Mouse (Mus musculus) megakaryocyte-erythroid progenitor cell, adult 5-6 weeks (primary cell): Measurements from ENCODE around the gene Ppm1a. TPM values are rescaled to one million over a fixed set of nuclear protein-coding genes. Genes with fewer than 3 reads are reported as not detected.
"Not testable (repeated sequence)": the region's sequence is repeated elsewhere in the genome, so short reads cannot be mapped to it uniquely, and the experiment has no call there.

ENCODE experiments used
- ATAC-seq: replicated peaks from 2 replicates; pipeline ENCODE4 v1.8.0; 2016; ENCODE audit warnings: mild to moderate bottlenecking, inconsistent platforms; ENCODE audit not compliant: severe bottlenecking, poor library complexity, low FRiP score, low TSS enrichment
- total RNA-seq, 2 experiments: library from RNA; stranded (forward) in 1 of 2; stranded (reverse) in 1 of 2; fragments of 200-1000, 215-1000 nt in 1 of 2; fragments of >200 nt in 1 of 2; fragmentation: Nextera tagmentation in 1 of 2; gene quantifications; 2 replicates each; pipeline ENCODE4 v1.2.3; 2014 to 2017

Gene Ppm1a
- total RNA-seq, 2 experiments from 2014 or later: 88.3 to 137 TPM

DNA sequence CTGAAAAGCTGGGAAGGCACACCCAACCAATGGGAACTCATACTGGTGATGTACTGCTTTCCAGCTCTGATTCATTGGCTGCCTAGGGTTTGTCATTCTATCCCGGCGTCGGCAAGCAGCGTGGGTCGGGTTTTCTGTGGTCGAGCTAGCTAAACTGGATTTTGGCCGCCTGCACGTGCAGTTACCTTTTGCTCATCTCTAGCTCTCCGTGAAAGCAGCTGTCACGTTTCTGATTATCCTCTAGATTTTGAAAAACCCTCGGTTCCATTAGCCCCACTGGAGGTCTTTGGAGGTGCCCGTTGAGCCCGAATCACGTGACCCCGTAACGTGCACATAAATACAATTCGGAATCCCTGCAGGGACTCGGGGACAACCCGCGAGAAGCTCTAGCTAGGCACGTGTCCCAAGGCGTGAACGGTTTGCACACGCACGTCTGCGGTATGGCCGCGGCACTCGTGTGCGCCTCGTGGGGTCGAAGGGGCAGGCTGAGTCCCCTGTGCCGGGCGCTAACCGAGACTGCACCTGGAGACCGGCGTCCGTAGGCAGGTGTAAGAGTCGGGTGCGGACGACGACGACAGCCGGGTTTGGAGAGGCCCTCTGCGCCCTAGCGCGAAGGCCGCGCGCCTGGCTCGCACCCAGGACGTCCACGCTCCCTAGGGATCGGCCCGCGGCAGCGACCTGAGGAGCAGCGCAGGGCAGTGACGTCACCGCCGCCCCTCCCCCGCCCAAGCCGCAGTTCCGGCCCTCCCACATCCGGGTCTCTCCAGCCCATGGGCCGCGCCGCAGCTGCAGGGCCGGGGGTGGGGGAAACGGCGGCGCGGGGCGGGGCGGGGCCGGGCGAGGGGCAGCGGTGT lies 3.3 kb downstream of the Ppm1a start:
- peak; percentile 70 for ATAC-seq

DNA sequence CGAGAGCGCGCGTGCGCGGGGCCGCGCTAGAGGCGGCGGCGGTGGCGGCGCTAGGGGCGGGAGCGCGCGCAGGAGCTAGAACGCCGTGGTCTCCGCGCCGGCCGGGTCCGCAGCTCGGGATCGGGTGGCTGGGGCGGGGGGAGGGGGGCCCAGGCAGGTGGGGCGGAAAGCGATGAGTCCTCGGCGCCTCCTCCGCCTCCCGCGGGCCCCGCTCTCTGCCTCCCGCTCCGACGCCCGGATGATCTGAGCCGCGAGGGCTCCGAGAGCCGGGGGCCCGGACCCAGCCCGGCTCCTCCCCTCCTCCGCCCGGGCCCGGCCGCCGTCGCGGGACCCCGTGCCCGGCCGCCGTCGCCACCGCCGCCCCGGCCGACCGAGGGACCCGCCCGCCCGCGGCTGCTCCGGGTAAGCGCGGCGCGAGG lies 4.0 kb downstream of the Ppm1a start:
- 0 out of 2 replicates have a peak, but pooled peaks have one; percentile 1 for ATAC-seq

DNA sequence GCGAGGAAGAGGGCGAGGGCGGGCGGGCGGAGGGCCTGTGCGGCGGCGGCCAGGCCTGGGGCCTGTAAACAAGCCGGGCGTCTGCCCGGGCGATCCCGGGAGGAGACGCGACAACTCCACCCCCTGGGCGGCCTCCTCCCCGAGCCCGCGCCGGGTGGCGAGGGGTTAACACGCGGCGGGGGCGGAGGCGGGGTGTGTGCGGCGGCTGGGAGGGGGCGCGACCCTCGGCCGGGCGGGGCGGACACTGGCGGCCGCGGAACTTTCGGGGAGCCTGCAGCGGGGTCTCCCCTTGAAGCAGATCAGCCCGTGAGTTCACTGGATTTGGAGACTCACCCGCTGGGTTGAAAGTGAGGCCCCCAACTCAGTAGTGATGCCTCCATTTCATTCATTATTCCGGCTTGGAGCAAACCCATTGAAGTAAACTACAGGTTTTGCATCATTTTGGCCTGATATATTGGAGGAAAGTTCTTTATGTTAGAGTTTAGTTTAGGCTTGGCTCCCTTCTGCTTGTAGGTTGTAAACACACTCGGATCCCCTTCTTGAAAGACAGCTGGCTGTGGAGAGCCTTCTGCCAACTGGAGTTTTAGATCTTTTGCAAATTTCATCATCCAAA lies 4.5 kb downstream of the Ppm1a start:
- 0 out of 2 replicates have a peak, but pooled peaks have one; percentile 12 for ATAC-seq

DNA sequence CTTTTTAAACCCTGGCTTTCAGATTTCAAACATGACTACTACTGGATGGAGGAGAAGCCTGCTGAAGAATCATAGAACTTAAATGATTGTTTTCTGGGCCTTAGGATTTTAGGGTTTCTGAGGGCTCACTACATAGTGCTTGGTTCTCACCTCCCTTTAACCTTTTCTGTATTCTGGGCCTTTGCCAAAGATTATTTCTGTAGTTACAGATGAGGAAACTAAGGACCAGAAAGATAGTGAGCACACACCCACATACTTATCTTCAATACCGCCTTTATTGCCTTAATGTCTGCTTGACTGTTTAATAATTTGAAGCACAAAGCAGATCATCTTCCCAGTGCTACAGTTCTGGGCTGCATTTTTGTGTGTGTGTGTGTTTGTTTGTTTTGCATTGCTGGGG lies 5.2 kb downstream of the Ppm1a start:
- ATAC-seq: peak; percentile 36

DNA sequence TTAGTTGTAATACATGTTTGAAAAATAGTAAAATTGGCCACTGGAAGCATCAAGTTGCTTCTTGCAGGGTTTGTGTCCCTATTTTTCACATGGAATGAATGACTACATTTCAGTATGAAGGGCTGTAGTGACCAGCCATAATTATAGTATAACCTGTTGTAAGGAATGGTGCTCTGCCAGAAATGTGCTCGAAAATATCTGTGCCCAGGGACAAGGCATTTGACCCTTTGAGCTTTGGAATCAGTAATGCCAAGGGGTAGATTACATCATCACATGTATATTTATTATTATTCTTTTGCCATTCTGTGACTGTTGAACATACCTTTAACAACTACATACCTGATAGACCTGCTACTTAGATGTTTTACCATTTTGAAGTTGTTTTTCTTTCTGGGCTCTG lies 5.9 kb downstream of the Ppm1a start:
- no peak for ATAC-seq

DNA sequence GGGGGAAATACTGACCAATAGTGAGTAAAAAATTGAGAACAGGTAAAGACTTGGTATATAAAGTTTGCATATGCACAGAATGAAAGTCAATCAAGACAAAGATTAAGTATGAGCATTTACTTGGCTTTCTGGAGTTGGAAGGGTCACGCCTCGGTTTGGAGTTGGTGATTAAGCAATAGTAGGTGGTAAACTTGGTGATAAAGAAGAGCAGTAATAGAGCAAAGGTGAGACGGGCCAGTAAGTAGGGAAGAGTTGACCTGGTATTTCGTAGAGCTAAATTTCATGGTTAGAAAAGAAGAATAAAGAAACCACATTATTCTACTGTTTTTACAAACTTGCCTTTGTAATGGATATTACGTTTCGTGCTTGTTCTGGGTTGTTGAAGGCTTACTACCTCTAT lies 10.6 kb downstream of the Ppm1a start:
- ATAC-seq: no peak

DNA sequence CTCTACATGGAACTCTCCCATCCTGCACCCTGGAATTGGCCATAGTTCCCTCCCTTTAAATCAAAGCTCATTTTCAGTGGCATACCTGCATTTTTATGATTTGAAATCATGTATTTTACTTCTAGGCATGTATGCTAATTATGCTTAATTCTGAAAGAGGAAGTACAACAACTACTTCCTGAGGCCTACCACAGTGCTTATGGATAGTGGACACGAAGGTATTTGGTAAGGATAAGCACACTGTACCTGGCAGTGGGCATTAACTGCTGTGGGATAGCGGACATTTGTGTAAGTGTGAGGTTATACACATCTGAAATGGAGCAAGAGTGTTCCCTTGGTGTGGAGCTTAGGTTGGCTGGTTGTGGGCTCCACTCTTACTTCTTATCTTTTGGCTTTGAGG lies 11.0 kb downstream of the Ppm1a start:
- ATAC-seq: no peak

DNA sequence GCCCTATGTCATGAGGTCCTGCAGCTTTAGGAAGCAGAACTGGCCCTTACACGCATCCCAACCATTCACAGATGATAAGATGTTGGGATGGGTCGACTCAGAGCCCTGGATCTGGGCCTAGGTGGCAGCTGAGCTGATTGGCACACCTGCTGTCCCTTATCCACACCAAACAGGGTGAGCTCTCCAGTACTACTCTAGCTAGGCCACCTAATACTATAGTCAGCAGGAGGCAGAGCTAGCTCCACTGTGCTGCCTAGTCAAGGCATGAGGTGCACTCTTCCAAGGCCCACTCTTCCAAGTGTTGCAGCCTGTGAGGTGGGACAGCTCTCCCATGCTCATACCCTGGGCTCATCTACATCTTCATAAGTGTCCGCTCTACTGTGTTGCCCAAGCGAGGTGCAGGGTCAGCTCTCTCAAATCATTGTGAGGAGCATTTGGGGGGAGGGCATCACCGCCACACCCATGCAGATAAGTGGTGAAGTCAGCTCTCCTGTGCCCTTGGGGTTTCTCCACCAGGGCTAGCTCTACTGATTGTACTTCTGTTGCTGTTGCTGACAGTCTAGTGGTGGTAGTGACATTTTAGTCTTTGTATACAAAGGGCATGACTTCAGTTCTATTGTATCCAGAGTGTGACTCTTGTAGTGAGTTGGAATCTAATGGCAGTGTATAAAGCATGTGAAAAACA lies 12.4 kb downstream of the Ppm1a start:
- ATAC-seq: peak; percentile 90

DNA sequence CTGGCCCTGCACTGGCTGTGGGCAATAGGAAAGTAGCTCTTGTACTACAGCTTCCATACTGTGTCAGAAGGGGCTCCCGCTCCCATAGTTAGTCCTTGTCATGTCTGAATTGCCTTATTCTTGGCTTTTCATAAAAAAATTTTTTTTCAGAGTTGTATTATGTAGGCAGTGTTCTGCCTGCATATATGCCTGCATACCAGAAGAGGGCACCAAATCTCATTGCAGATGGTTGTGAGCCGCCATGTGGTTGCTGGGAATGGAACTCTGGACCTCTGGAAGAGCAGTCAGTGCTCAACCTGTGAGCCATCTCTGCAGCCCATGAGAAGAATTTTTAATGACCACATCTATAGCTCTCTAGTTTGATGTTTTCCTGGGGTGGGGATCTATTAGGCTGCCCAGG lies 13.9 kb downstream of the Ppm1a start:
- no peak for ATAC-seq

DNA sequence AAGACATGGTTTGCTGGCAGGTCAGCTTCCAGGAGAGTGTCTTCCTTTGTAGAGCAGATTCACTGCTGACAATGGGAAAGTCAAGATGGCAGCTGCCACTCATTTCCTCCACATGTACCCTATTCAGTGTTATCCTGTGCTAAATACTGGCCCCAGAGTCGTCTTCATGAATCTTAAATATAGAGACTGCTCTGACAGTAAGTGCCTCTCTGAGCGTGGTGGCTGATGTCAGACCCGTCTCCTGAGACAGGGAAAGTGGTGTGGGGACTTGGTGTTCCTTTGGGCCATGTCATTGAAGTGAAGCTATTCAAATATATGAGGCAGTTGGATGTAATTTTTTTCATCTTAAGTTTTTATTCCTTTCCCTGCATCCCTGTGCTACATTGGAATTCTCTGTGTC lies 14.5 kb downstream of the Ppm1a start:
- no peak for ATAC-seq

DNA sequence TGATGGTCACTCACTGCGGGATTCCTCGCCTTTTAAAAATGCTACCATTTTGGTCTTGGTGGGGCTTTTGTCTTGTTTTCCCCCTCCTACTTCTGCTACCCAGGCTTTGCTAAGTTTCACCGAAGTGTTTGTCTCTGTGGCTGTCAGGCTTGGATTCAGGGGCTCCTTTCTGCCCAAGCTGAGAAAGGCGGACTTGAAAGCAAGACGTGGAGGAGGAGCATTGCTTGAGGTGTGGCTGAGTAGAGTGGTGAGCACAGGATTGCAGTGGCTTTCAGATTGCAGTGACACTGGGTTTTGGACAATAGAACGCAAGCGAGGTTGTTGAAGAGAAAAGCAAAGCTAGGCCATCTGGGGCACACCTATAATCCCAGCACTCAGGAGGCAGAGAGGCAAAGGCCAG lies 16.7 kb downstream of the Ppm1a start:
- ATAC-seq: no peak

DNA sequence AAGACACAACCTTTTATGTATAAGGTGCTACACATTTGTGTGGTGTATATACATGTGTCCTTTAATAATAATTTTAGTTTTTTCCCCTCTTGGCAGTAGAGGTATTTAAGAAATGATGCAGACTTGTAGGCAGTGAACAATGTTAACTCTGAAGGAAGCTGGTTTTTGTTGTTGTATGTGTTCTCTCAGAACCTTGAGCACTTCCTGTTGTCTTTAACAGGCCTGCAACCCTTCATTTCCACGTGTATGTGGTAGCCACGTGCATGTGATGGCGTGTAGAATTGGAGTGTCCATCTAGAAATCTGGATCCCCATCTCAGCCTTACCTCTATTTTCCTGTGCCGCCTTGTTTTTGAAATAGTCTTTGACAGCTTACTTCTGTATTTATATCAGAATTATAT lies 20.0 kb downstream of the Ppm1a start:
- ATAC-seq: no peak

DNA sequence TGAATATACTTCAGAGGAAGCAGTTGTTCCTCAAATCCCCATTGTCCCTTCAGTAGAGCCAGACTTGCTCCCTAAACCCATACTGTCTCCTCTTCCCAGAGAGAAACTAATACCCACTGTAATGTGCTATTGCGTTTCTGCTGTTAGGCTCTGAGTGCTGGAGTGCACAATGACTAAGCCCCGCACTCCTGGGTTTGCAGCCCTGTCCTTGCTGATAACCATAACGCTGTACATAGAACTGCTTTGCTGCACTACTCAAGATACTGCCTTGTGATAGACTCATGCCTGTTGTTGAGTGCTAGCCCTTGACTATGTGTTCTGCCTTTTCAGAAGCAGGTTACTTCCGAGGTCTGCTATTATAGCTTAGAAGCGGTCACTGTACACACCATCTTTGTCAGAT lies 22.9 kb downstream of the Ppm1a start:
- peak; percentile 99 for ATAC-seq

DNA sequence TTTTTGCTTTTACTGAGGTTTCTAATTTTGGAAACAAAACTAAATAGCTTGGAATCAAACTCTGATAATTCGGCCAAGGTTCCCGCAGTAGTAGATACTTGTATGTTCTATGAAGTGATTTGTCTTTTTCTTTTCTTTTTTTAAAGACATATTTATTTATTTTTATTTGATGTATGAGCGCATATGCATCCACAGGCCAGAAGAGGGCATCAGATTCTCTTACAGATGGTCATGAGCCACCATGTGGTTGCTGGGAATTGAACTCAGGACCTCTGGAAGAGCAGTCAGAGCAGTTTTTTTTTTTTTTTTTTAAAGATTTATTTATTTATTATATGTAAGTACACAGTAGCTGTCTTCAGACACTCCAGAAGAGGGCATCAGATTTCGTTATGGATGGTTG lies 25.5 kb downstream of the Ppm1a start:
- not testable (repeated sequence) for ATAC-seq

DNA sequence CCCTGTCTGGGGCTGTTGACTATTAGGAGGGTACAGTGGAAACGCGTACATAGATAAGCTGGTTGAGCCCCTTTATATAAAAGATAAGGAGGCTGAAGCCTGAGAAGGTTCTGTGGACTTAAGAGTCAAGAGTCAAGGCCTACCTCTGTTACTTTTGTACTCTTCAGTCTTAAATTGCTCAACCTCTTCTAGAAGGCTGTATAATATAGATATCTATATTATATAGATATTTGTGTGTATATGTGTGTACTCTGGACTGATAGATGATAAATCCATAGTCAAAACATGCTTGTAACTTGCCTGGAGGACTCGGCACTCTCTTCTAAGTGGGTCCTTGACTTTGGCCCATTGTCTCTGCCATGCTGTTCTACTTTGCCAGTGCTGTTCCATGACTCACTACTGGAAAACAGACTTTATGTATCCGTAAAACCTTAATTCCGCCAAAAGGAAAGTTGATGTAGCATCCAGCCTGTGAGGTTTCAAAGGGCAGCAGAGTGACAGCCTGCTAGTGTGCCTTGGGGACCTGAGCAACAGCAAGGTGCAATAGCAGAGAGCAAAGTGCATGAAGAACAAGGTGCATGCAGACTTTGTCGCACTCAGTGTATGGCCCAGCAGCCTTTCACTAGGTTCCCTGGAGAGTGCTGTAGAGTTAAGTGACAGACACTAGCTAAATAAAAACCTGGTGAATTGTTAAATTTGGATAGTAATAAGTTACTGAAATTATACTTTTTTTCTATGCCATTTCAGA lies 28.1 kb downstream of the Ppm1a start:
- no peak for ATAC-seq

DNA sequence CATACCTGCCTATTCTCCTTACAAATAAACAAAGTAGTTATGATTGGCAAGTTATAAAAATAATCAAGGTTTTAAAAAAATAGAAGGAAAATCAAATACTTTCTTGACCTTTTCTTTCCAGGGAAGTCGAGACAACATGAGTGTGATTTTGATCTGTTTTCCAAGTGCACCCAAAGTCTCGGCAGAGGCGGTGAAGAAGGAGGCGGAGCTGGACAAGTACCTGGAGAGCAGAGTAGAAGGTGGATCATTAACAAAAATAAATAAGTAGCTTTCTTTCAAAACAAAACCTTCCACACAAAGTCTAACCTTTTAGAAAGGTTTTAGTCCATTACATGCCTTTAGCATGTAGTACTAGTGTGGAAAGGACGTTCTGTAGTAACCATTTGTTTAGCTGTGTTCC lies 29.3 kb downstream of the Ppm1a start:
- no peak for ATAC-seq

DNA sequence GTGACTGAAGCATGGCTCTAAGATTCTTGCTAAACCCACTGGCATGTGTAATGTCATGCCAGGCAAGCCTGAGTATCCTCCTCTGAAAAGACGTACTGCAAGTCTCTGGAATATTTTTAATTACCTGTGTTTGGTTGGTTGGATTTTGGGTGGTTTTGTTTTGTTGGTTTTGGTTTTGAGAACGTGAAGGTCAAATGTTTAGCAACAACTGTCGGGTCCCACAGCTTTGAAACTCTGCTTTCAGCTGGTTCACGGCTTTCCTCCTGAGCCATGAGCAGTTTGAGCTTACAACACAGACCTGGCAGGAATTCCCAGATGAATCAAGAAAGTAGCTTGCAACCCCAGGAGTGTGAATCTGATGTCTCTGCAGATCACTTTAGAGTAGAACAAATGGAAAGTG lies 29.7 kb downstream of the Ppm1a start:
- no peak for ATAC-seq

DNA sequence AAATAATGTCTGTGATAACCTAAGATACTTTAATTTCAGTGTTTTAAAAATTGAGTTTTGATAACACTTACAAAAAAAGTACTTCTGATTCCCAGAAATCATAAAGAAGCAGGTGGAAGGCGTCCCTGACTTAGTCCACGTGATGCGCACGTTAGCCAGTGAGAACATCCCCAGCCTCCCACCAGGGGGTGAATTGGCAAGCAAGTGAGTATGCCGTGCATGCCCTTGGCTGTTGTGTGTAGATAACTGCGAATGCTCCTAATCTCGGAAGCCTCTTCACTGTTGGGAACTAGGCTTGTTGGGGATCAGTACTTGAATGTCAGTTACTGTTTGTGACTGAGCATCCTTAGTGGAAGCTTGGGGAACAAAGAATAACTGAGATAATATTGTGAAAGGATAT lies 33.3 kb downstream of the Ppm1a start:
- ATAC-seq: peak; percentile 100

DNA sequence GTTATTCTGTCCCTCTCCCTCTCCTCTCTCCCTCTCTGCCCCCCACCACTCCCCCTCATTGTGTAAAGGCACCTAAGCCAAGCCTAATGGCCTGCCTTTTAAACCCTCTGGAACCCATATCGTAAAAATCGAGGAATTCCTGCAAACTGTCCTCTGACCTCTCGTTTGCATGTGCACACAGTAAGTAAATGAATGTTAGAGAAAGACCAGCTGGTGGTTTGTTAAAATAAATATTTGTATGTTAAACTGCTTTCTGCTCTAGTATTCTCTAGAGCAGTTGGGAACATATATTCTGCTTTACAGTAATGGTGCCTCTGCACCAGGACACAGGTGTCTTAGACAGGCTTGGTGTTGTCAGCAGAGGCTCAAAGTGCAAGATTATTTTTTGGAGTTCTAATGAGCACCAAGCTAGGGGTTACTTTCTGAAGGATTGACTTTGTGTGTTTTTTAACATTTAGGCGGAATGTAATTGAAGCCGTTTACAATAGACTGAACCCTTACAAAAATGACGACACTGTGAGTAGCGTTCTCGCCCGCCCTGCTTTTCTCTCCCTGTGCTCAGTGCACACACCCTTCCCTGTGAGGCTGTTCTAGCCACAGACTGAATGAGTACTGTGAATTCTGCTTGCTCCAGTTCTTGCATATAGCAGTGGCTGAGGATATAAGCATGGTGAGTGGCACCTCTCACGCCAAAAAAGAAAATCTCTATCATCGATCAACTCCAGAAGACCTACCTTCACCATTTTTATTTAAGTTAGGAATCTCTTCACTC lies 35.3 kb downstream of the Ppm1a start:
- no peak for ATAC-seq
